Mouse (Mus musculus): ENCODE data around the gene Pigk.

GRCm38 (mm10) chr3:152913150-152913549, 199.2 kb downstream of the Pigk start:
- no peak for TF ChIP-seq CTCF (IDR thresholded peaks at IDR 0.05)
- no peak for TF ChIP-seq EP300 (IDR thresholded peaks at IDR 0.05)
